Mouse (Mus musculus): ENCODE data around the gene Dip2c.

DNA sequence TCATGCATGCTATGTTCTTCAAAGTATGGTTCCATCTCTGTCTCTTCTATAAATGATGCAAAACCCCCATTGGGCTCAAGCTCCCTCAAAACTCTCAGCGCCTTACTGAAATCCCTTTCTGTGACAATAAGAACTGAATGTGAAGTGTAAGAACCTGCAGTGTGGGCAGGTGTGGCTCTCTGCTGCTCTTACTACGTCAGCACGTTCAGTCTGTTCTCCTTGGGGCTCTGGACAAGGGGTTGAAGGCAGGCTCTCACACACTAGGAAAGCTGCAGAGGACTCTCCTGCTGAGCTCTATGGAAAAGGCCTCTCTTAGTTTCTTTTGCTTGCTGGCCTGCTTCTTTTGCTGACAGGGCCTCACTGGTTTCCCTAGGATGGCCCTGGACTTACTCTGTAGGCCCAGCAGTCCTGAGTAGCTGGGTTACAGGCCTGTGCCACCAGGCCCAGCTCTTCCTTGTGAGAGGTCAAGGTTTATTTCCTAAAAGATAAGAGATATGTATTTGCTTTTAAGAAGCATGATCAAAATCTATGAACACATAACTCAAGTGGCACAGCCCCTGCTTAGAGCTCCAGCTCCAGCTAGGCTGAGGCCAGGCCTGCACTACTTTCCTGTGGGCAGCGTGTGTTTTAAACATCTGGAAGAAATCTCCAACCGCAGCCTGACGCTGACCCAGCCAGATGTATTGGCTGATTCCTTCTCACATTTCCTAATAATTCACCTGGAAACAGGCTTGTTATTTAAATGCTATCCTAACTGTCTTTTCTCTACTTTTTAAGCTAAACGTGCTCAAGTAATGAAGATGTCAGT lies 432.3 kb downstream of the Dip2c start:
- TF ChIP-seq MAX (IDR thresholded peaks at IDR 0.05; ENCODE audit: low read length) (no peak), POLR2A (IDR thresholded peaks at IDR 0.05; ENCODE audit: low read depth, low read length) (no peak), TBP (conservative IDR thresholded peaks at IDR 0.05; ENCODE audit: low read depth, low read length) (no peak), MAFK (IDR thresholded peaks at IDR 0.05; ENCODE audit: insufficient replicate concordance, low read length) (no peak), NELFE (IDR thresholded peaks at IDR 0.05; ENCODE audit: low read depth, low read length) (no peak)
